Mouse (Mus musculus) mouse trophoblast stem cell (cell line): Measurements from ENCODE around the gene Crybb2.

Experiments used
- in situ Hi-C, 2 experiments: fragments of 300-500 bp; cut with MseI, MboI; formaldehyde crosslinking; loops; 2 replicates in 1 of 2; 3 replicates in 1 of 2; pipeline ENCODE4 v1.15.1; 2025

Crybb2 gene

GRCm38 (mm10) chr5:113035094-113036047, 34.5 kb downstream of the Crybb2 start:
- in situ Hi-C loops = loop anchor here in 1 of 2 experiments (25.0 kb wide), 1 partner anchor 573 kb away; no protein-coding TSS in a partner anchor

- in situ Hi-C loops = loop anchor here in 1 of 2 experiments (25.0 kb wide), 1 partner anchor 569 kb away; no protein-coding TSS in a partner anchor
Observed at GRCm38 (mm10) chr5:113031201-113031754, 38.6 kb downstream of the Crybb2 start.

GRCm38 (mm10) chr5:113030082-113030481, 39.8 kb downstream of the Crybb2 start:
- in situ Hi-C loops = loop anchor here in 1 of 2 experiments (25.0 kb wide), 1 partner anchor 568 kb away; no protein-coding TSS in a partner anchor

- in situ Hi-C loops = loop anchor here in 1 of 2 experiments (25.0 kb wide), 1 partner anchor 564 kb away; no protein-coding TSS in a partner anchor
Observed at GRCm38 (mm10) chr5:113026706-113027105, 43.2 kb downstream of the Crybb2 start.

GRCm38 (mm10) chr5:113024154-113024764, 45.7 kb downstream of the Crybb2 start:
- in situ Hi-C loops = no loop called here

GRCm38 (mm10) chr5:113018190-113018589, 51.7 kb downstream of the Crybb2 start:
- in situ Hi-C loops = no loop called here

- in situ Hi-C loops = no loop called here
Observed at GRCm38 (mm10) chr5:113017004-113017403, 52.9 kb downstream of the Crybb2 start.

GRCm38 (mm10) chr5:113015236-113016061, 54.5 kb downstream of the Crybb2 start, which contains the start of gene Grk3:
TSS of gene Grk3 (minus strand) at chr5:113015791.
- in situ Hi-C loops = no loop called here

GRCm38 (mm10) chr5:113014808-113015235, 55.1 kb downstream of the Crybb2 start:
- in situ Hi-C loops = no loop called here

- in situ Hi-C loops = no loop called here
Observed at GRCm38 (mm10) chr5:113014111-113014807, 55.7 kb downstream of the Crybb2 start.

- in situ Hi-C loops = no loop called here
Observed at GRCm38 (mm10) chr5:113011926-113012325, 58.0 kb downstream of the Crybb2 start.

- in situ Hi-C loops = no loop called here
Observed at GRCm38 (mm10) chr5:113009183-113009820, 60.6 kb downstream of the Crybb2 start.

GRCm38 (mm10) chr5:113008496-113008895, 61.4 kb downstream of the Crybb2 start:
- in situ Hi-C loops = no loop called here
